Mouse (Mus musculus) olfactory bulb, adult 2 months (tissue): Measurements from ENCODE around the gene Hivep3. TPM values are rescaled to one million over a fixed set of nuclear protein-coding genes. Genes with fewer than 3 reads are reported as not detected.

Experiments
- H3K27ac ChIP-seq: fragments of 200-500 bp; 2 replicates; pipeline ENCODE4 v1.5.1; 2012; ENCODE audit warnings: low read depth, low read length; ENCODE audit not compliant: insufficient read depth
- H3K4me1 ChIP-seq: fragments of 200-500 bp; 2 replicates; pipeline ENCODE4 v1.6.1; 2012; ENCODE audit warnings: low read length; ENCODE audit not compliant: control insufficient read depth, insufficient read depth
- H3K4me3 ChIP-seq: fragments of 200-500 bp; 2 replicates; pipeline ENCODE4 v1.5.1; 2012; ENCODE audit warnings: mild to moderate bottlenecking, low read depth, low read length, moderate library complexity; ENCODE audit not compliant: insufficient read depth
- CTCF ChIP-seq: fragments of 200-500 bp; IDR thresholded peaks from 2 replicates; pipeline ENCODE4 v1.5.1; 2012; ENCODE audit warnings: low read depth, mild to moderate bottlenecking, low read length, moderate library complexity; ENCODE audit not compliant: insufficient read depth
- POLR2A ChIP-seq: fragments of 200-500 bp; IDR thresholded peaks from 2 replicates; pipeline ENCODE4 v1.6.1; 2012; ENCODE audit warnings: mild to moderate bottlenecking, low read depth, low read length, moderate library complexity; ENCODE audit not compliant: insufficient read depth
- WGBS: fragments of 180-500 bp; shearing (Covaris S2); methylation state at CpG from one replicate; pipeline ENCODE4 v1.1.7; 2018; 5-methylcytosine and 5-hydroxymethylcytosine counted together
- polyA plus RNA-seq: library from polyadenylated mRNA; stranded (reverse); fragments of >200 nt; gene quantifications from 2 replicates; pipeline ENCODE4 v1.2.4, GENCODE M21; 2012; ENCODE audit warnings: low replicate concordance; ENCODE audit not compliant: missing spikeins, insufficient read depth, insufficient read length

Gene Hivep3
- polyA plus RNA-seq, 1 experiment = 55.7 TPM

DNA sequence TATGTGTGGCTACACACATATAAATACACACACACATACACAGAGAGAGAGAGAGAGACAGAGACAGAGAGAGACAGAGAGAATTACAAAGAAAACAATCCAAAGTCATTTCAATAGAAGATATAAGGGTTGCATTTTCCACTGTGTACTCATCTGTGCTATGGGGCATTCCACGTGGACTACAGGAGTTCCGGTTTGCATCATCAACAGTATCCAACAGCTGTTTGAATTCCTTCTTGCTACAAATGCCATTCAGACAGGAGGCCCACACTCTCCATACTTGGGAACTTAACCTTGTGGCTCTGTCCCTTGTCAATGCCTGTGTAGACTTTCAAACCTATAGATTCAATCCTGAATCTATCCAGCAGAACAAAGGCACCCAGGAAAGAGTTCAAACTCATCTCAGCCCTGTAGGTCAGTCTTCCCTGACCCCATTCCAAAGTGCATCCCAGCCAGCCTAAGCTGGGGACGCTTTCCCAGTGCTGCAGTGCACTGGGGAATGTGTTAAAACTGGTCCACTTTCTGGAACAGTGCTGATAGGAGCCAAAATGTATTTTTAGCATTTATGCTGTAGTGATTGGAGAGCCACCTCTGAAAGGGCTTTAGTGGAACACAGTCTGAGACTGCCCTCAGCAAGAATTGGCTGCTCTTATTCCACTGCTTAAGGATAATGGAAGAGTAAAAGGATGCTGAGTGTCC, 335.4 kb downstream of the Hivep3 start:
- H3K27ac ChIP-seq = no peak overlapping the region
- H3K4me1 ChIP-seq = peaks cover 45% of the 10 kb centered on the region
- TF ChIP-seq POLR2A = no peak
- TF ChIP-seq CTCF = no peak
- 74% methylated on average over 3 of the region's 3 CpGs for WGBS
- H3K4me3 ChIP-seq = no peak overlapping the region

DNA sequence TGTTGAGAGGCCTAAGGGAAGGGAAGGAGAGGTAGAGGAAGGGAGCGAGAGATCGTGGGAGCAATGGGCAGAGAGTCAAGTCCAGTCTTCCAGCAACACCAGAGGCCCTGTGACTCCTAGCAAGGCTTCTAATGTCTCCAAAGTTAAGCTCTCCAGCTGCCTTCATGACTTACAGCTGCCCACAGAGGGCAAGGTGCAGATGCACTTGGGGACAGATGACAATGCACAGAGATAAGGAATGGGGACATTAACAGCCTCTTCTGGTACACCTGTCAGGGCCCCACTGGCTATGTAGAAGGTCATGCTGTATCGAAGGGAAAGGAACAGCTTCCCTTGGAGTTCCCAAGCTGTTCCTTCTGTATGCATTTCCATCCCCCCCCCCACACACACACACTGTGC, 336.0 kb downstream of the Hivep3 start:
- 87% methylated on average over 3 of the region's 3 CpGs for WGBS
- Histone ChIP-seq H3K4me1 (peaks cover 48% of the 10 kb centered on the region), H3K27ac (no peak overlapping the region), H3K4me3 (no peak overlapping the region)
- TF ChIP-seq POLR2A = no peak
- TF ChIP-seq CTCF = no peak

GRCm38 (mm10) chr4:120071411-120071810, 337.8 kb downstream of the Hivep3 start:
- no peak overlapping the region for H3K27ac ChIP-seq
- TF ChIP-seq CTCF = no peak
- no peak overlapping the region for H3K4me3 ChIP-seq
- 87% methylated on average over 3 of the region's 3 CpGs for WGBS
- H3K4me1 ChIP-seq = peaks cover 43% of the 10 kb centered on the region

DNA sequence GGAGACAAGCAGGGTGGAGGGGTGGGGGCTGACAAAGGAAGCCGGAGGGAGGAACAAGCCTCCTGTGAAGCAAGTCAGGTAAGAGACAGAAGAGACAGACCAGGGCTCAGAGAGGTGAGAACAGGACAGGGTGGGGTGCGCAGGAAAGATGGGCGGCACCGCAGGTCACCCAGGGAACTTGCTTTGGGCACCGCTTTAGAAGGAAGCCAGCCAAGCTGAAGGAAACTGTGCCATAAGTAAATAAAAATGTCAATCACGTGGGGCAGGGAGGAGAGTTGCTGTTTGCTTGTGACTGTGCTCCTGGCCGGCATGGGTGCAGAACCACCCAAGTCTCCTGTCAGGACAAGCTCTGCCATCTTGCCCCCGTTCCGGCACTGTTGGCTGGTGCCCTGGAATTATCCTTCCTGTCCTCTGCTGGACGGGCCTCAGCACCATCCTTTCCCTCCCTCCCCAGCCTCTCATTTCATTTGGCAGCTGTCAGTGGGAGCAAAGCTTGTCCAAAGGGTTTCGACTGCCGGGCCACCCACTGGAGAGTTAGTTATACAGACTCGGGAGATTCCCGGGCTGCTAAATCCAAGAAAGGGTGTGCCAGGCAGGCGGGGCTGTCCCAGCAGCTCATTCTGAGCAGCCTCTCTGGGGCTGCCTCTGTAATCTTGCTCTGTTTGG, 338.4 kb downstream of the Hivep3 start:
- WGBS = 61% methylated on average over 15 of the region's 15 CpGs
- no peak for TF ChIP-seq CTCF
- no peak for TF ChIP-seq POLR2A
- H3K27ac ChIP-seq = no peak overlapping the region

GRCm38 (mm10) chr4:120074061-120074460, 340.5 kb downstream of the Hivep3 start:
- H3K27ac ChIP-seq = no peak overlapping the region
- WGBS = 55% methylated on average over 5 of the region's 5 CpGs
- peaks cover 33% of the 10 kb centered on the region for H3K4me1 ChIP-seq

More for the DNA sequence above, 338.4 kb downstream of the Hivep3 start:
- peaks cover 41% of the 10 kb centered on the region for H3K4me1 ChIP-seq
- no peak overlapping the region for H3K4me3 ChIP-seq

DNA sequence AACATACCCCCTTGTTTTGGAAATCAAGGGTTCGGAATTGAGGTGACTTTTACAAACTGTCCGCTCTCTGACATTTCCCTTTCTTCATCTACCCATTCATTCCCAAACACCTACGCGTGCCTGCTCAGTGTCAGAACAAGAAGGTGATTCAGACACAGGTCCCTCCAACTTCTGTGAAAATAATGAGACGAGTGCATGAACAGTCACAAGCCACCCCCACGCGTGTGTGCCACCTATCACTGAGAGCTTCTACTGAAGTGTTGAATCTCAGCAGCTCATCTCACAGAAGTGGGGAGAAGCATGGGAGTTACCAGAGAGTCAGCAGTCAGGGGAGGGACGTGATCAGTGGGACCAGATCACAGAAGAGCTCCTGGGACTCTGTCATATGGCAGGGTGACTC, 343.7 kb downstream of the Hivep3 start:
- TF ChIP-seq CTCF = no peak
- TF ChIP-seq POLR2A = no peak
- H3K4me3 ChIP-seq = no peak overlapping the region
- peaks cover 12% of the 10 kb centered on the region for H3K4me1 ChIP-seq
- WGBS = 84% methylated on average over 8 of the region's 8 CpGs
- no peak overlapping the region for H3K27ac ChIP-seq

More at GRCm38 (mm10) chr4:120074061-120074460, 340.5 kb downstream of the Hivep3 start:
- no peak overlapping the region for H3K4me3 ChIP-seq
- TF ChIP-seq POLR2A (no peak), CTCF (no peak)

- WGBS = 91% methylated on average over 5 of the region's 5 CpGs
- TF ChIP-seq POLR2A (no peak), CTCF (no peak)
- Histone ChIP-seq H3K4me1 (no peaks in the 10 kb centered on the region), H3K27ac (no peak overlapping the region), H3K4me3 (no peak overlapping the region)
Observed at GRCm38 (mm10) chr4:120082527-120082926, 348.9 kb downstream of the Hivep3 start.

- Histone ChIP-seq H3K4me1 (no peaks in the 10 kb centered on the region), H3K4me3 (no peak overlapping the region), H3K27ac (no peak overlapping the region)
- TF ChIP-seq POLR2A (no peak), CTCF (no peak)
- 75% methylated on average over 3 of the region's 3 CpGs for WGBS
Observed at GRCm38 (mm10) chr4:120083700-120084099, 350.1 kb downstream of the Hivep3 start.

DNA sequence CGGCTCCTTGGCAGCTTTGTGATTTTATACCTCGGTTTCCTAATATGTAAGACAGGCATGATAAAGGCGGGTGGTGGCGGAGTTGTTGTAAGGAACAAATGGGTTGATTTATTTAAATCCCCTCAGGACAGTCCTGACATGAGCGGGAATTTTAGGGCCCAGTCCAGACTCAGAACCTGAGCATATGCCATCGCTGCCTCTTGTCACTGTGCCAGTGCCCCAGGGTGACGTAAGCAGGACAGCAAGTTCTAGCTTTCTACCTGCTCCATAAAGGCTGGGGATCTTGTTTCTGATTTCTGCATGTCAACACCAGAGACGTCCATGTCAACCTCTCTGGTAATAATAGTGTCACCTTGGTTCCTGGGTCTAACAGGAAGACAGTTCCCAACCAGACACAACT, 356.0 kb downstream of the Hivep3 start:
- H3K4me3 ChIP-seq = no peak overlapping the region
- no peaks in the 10 kb centered on the region for H3K4me1 ChIP-seq
- TF ChIP-seq CTCF (no peak), POLR2A (no peak)
- 93% methylated on average over 8 of the region's 8 CpGs for WGBS
- H3K27ac ChIP-seq = no peak overlapping the region
